Mouse (Mus musculus) inflammation-experienced regulatory T-cells (primary cell): Measurements from ENCODE around the gene Cisd2. TPM values are rescaled to one million over a fixed set of nuclear protein-coding genes. Genes with fewer than 3 reads are reported as not detected.

Source experiments
- polyA plus RNA-seq, 2 experiments: library from polyadenylated mRNA; unstranded; fragments of 100-300 nt; shearing (Covaris generic); gene quantifications; one replicate each; pipeline ENCODE4 v1.2.1; 2017

Cisd2 gene
- polyA plus RNA-seq = 10 to 100 TPM; 56.6 to 76.1 TPM

DNA sequence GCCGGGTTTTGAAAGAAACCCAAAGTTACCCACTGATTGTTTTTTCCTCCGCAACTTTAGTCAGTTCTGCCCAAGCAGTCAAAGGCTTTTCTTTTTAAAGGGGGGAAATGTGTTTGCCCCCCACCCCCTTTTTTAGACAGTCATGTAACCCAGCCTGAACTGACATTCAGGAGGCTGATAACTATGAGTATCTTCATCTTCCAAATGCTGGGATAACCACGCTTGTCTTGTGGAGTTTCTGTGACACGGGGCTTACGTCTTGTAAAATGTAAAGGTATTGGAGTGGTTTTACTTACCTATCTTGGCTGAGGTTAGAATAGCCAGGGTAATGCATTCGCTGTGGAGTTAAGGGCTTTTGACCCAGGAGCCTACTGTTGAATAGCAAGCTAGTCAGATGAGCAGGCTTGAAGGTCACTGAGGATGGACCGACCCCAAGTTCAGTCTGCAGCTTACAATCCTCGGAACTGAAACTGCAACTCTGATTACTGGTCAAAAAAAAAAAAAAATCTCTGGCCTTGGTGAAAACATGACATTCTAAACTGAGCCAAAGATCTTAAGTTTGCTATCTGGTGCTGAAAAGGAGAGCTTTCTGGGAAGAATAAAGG, at the start of gene Cisd2:
Gene Cisd2, minus strand, starts transcription at position 318 of the 605 bp plus-strand sequence.

DNA sequence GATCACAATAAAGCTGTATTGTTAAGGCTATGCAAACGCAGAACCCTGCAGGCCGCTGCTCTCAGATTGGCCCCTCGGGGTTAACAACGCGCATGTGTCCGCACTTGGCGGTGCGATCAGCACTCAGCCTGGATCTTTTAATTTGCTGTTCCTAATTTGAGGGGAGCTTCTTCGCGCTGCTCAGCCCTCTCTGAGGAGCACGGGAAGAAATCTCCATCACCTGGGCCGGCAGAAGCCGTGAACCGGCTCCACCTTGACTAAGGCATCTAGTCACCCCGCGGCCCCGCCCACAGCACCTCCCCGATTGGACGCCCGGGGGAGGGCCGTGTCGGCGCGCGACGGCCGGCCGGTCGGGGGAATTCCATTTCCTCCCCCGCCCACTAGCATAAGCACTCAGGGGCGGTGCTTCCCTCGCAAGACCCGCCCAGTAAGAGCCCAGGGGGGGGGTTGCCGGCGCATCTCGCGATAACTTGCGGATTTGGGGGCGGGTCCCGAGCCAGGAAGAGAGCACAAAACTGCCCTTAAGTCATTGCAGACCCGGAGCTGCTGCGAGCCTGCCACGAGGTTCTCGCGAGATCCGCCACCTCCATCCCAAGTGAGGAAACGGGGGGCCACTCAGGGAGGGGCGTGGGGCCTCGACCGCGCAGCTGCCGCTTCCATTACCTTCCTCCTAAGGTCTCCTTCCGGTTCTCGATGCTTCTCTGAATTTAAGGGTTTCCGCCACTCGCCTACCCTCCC, 14.2 kb upstream of the Cisd2 start, which contains the start of gene Ube2d3:
Gene Ube2d3, plus strand, starts transcription at position 392 of the 738 bp plus-strand sequence.

Other genes starting within 250 kb of the Cisd2 start
- gene Cenpe, start 211.4 kb downstream of the Cisd2 start, polyA plus RNA-seq = under 1 TPM; 0.72 to 0.98 TPM
- gene Bdh2, start 142.7 kb downstream of the Cisd2 start, polyA plus RNA-seq = under 1 TPM; 0.06 to 0.98 TPM
- gene Slc9b2, start 116.2 kb downstream of the Cisd2 start, polyA plus RNA-seq = 10 to 100 TPM in 1 of 2 experiments, 1 to 10 TPM in 1; 7.3 to 15.9 TPM
- gene Slc9b1, start 75.9 kb downstream of the Cisd2 start, polyA plus RNA-seq = 1 to 10 TPM in 1 of 2 experiments, under 1 TPM in 1; 0.20 to 3.6 TPM
- 100 to 1,000 TPM; 582 to 675 TPM for gene Ube2d3, start 14.2 kb upstream of the Cisd2 start, polyA plus RNA-seq
- 10 to 100 TPM; 32.0 to 37.2 TPM for gene Manba, start 61.7 kb upstream of the Cisd2 start, polyA plus RNA-seq